Mouse (Mus musculus) adrenal gland, postnatal 36 days (tissue): ENCODE results near the gene Acsl1. TPM values are rescaled to one million over a fixed set of nuclear protein-coding genes. Genes with fewer than 3 reads are reported as not detected.

Source experiments
- DNase-seq, 2 experiments: peaks; one replicate each; pipeline ENCODE4 v3.0.0; 2021; ENCODE audit warnings: mixed read lengths in 1 of 2
- total RNA-seq, 2 experiments: library from RNA; stranded (reverse); gene quantifications; 2 replicates each; pipeline ENCODE4 v1.2.3; 2021

The Acsl1 gene
- total RNA-seq, 2 experiments from 2014 or later: 398 to 483 TPM

- no peak for DNase-seq
These were observed 4.6 kb downstream of the Acsl1 start for GRCm38 (mm10) chr8:46475404-46475803.

- DNase-seq: no peak
These were observed 5.1 kb downstream of the Acsl1 start for GRCm38 (mm10) chr8:46475942-46476341.

GRCm38 (mm10) chr8:46477747-46478458, 7.1 kb downstream of the Acsl1 start:
- DNase-seq: no peak

- no peak for DNase-seq
These were observed 7.9 kb downstream of the Acsl1 start for GRCm38 (mm10) chr8:46478783-46479182.

GRCm38 (mm10) chr8:46479794-46480532, 9.1 kb downstream of the Acsl1 start:
- peak in 1 of 2 experiments; percentile 48 for DNase-seq

GRCm38 (mm10) chr8:46480533-46480900, 9.7 kb downstream of the Acsl1 start:
- no peak for DNase-seq

- DNase-seq: no peak
These were observed 11.9 kb downstream of the Acsl1 start for GRCm38 (mm10) chr8:46482771-46483170.

GRCm38 (mm10) chr8:46483247-46483646, 12.4 kb downstream of the Acsl1 start:
- DNase-seq: no peak

- no peak for DNase-seq
These were observed 13.2 kb downstream of the Acsl1 start for GRCm38 (mm10) chr8:46484077-46484476.

GRCm38 (mm10) chr8:46484931-46485463, 14.2 kb downstream of the Acsl1 start:
- peak in 1 of 2 experiments; percentile 52 for DNase-seq

GRCm38 (mm10) chr8:46488085-46488561, 17.3 kb downstream of the Acsl1 start:
- no peak for DNase-seq

- no peak for DNase-seq
These were observed 18.4 kb downstream of the Acsl1 start for GRCm38 (mm10) chr8:46489196-46489595.

- no peak for DNase-seq
These were observed 19.4 kb downstream of the Acsl1 start for GRCm38 (mm10) chr8:46490250-46490649.

- DNase-seq: peak; percentile 71 to 78
These were observed 20.0 kb downstream of the Acsl1 start for GRCm38 (mm10) chr8:46490821-46491220.

GRCm38 (mm10) chr8:46493495-46494170, 22.8 kb downstream of the Acsl1 start:
- DNase-seq: no peak

- no peak for DNase-seq
These were observed 26.0 kb downstream of the Acsl1 start for GRCm38 (mm10) chr8:46496852-46497251.

GRCm38 (mm10) chr8:46497314-46498011, 26.6 kb downstream of the Acsl1 start:
- no peak for DNase-seq

- no peak for DNase-seq
These were observed 28.7 kb downstream of the Acsl1 start for GRCm38 (mm10) chr8:46499376-46500061.

- no peak for DNase-seq
These were observed 31.7 kb downstream of the Acsl1 start for GRCm38 (mm10) chr8:46502333-46503071.

GRCm38 (mm10) chr8:46503072-46503695, 32.3 kb downstream of the Acsl1 start:
- DNase-seq: no peak
